Mouse (Mus musculus) embryonic facial prominence, embryonic 10.5 days (tissue): ENCODE measurements around the gene Homer1. TPM values are rescaled to one million over a fixed set of nuclear protein-coding genes. Genes with fewer than 3 reads are reported as not detected.

Experiments
- DNase-seq: peaks from one replicate; pipeline ENCODE4 v3.0.0-alpha.2; 2017; ENCODE audit warnings: low spot score
- H3K27ac ChIP-seq: fragments of 300-500 bp; sonication (generic); replicated peaks from 2 replicates; pipeline ENCODE4 v1.5.1; 2016; ENCODE audit warnings: mild to moderate bottlenecking
- H3K27me3 ChIP-seq: fragments of 300-500 bp; sonication (generic); replicated peaks from 2 replicates; pipeline ENCODE4 v1.6.1; 2016; ENCODE audit warnings: low read depth, mild to moderate bottlenecking; ENCODE audit not compliant: poor library complexity, severe bottlenecking
- H3K36me3 ChIP-seq: fragments of 300-500 bp; sonication (generic); replicated peaks from 2 replicates; pipeline ENCODE4 v1.6.1; 2016; ENCODE audit warnings: mild to moderate bottlenecking, moderate library complexity
- H3K4me1 ChIP-seq: fragments of 300-500 bp; sonication (generic); 2 replicates; pipeline ENCODE4 v1.6.1; 2016
- H3K4me3 ChIP-seq: fragments of 300-500 bp; sonication (generic); 2 replicates; pipeline ENCODE4 v1.5.1; 2016; ENCODE audit warnings: mild to moderate bottlenecking, moderate library complexity
- H3K9me3 ChIP-seq: fragments of 300-500 bp; sonication (generic); 2 replicates; pipeline ENCODE4 v1.6.1; 2016; ENCODE audit warnings: mild to moderate bottlenecking
- WGBS: fragments of 180-500 bp; shearing (Covaris S2); methylation state at CpG from one replicate; pipeline ENCODE4 v1.1.7; 2016; 5-methylcytosine and 5-hydroxymethylcytosine counted together
- polyA plus RNA-seq: library from polyadenylated mRNA; unstranded; fragments of >200 nt; fragmentation: Nextera tagmentation; extraction: Ambion mirVana; gene quantifications from 2 replicates; pipeline ENCODE4 v1.2.1, GENCODE M21; 2016

Homer1 gene
- polyA plus RNA-seq, 1 experiment from 2014 or later: 8.6 TPM

GRCm38 (mm10) chr13:93419779-93420178, 120.3 kb downstream of the Homer1 start:
- Histone ChIP-seq H3K9me3 (no peaks in the 10 kb centered on the region), H3K36me3 (no peaks in the 10 kb centered on the region), H3K4me1 (0 out of 2 replicates have a peak, but pooled peaks cover 3% of the 10 kb centered on the region), H3K4me3 (no peak overlapping the region), H3K27ac (no peak overlapping the region), H3K27me3 (no peaks in the 10 kb centered on the region)
- WGBS: 82% methylated on average over 2 of the region's 2 CpGs
- DNase-seq: no peak

- peaks cover 4% of the 10 kb centered on the region; the same call in 1 of the 2 replicates for H3K4me1 ChIP-seq
- no peak overlapping the region for H3K4me3 ChIP-seq
- peaks cover 4% of the 10 kb centered on the region; the same call in 1 of the 2 replicates for H3K36me3 ChIP-seq
- H3K27ac ChIP-seq: no peak overlapping the region
- WGBS: 88% methylated on average over 2 of the region's 2 CpGs
- no peaks in the 10 kb centered on the region for H3K27me3 ChIP-seq
- DNase-seq: no peak
- H3K9me3 ChIP-seq: no peaks in the 10 kb centered on the region
Measured at GRCm38 (mm10) chr13:93423224-93423623, 123.8 kb downstream of the Homer1 start.

GRCm38 (mm10) chr13:93427920-93428876, 128.8 kb downstream of the Homer1 start:
- Histone ChIP-seq H3K27ac (no peak overlapping the region), H3K9me3 (no peaks in the 10 kb centered on the region), H3K4me1 (peaks cover 4% of the 10 kb centered on the region; the same call in 1 of the 2 replicates), H3K4me3 (no peak overlapping the region), H3K36me3 (peaks cover 33% of the 10 kb centered on the region), H3K27me3 (no peaks in the 10 kb centered on the region)
- 93% methylated on average over 5 of the region's 5 CpGs for WGBS
- no peak for DNase-seq

- Histone ChIP-seq H3K9me3 (no peaks in the 10 kb centered on the region), H3K4me3 (no peak overlapping the region), H3K36me3 (peaks cover 42% of the 10 kb centered on the region), H3K4me1 (peaks cover 4% of the 10 kb centered on the region; the same call in 1 of the 2 replicates), H3K27me3 (no peaks in the 10 kb centered on the region), H3K27ac (no peak overlapping the region)
- 97% methylated on average over 1 of the region's 1 CpGs for WGBS
- no peak for DNase-seq
Measured at GRCm38 (mm10) chr13:93429205-93429604, 129.8 kb downstream of the Homer1 start.

GRCm38 (mm10) chr13:93440167-93440566, 140.7 kb downstream of the Homer1 start:
- no peak for DNase-seq

GRCm38 (mm10) chr13:93453275-93453674, 153.8 kb downstream of the Homer1 start:
- no peak overlapping the region for H3K27ac ChIP-seq

More at GRCm38 (mm10) chr13:93440167-93440566, 140.7 kb downstream of the Homer1 start:
- Histone ChIP-seq H3K27me3 (no peaks in the 10 kb centered on the region), H3K9me3 (no peaks in the 10 kb centered on the region), H3K4me1 (no peaks in the 10 kb centered on the region), H3K4me3 (no peak overlapping the region), H3K27ac (no peak overlapping the region), H3K36me3 (peaks cover 86% of the 10 kb centered on the region)
- 88% methylated on average over 3 of the region's 3 CpGs for WGBS

More at GRCm38 (mm10) chr13:93453275-93453674, 153.8 kb downstream of the Homer1 start:
- WGBS: 91% methylated on average over 6 of the region's 6 CpGs
- no peak for DNase-seq
- no peaks in the 10 kb centered on the region for H3K27me3 ChIP-seq
- no peak overlapping the region for H3K4me3 ChIP-seq
- H3K4me1 ChIP-seq: no peaks in the 10 kb centered on the region
- H3K36me3 ChIP-seq: peaks cover 63% of the 10 kb centered on the region
- no peaks in the 10 kb centered on the region for H3K9me3 ChIP-seq

Other genes starting within 250 kb of the Homer1 start
- gene Cmya5, start 154.9 kb upstream of the Homer1 start, polyA plus RNA-seq: 0.01 and 0.04 TPM in 2 replicates
- 70.9 and 71.3 TPM in 2 replicates for gene Tent2, start 107.2 kb upstream of the Homer1 start, polyA plus RNA-seq
- gene Jmy, start 200.2 kb downstream of the Homer1 start, polyA plus RNA-seq: 3.8 and 5.2 TPM in 2 replicates